Mouse (Mus musculus): ENCODE measurements around the gene Avpi1. TPM values are rescaled to one million over a fixed set of nuclear protein-coding genes. Genes with fewer than 3 reads are reported as not detected.

The Avpi1 gene
- total and polyA plus RNA-seq, 2 experiments = 38.2 to 49.0 TPM

DNA sequence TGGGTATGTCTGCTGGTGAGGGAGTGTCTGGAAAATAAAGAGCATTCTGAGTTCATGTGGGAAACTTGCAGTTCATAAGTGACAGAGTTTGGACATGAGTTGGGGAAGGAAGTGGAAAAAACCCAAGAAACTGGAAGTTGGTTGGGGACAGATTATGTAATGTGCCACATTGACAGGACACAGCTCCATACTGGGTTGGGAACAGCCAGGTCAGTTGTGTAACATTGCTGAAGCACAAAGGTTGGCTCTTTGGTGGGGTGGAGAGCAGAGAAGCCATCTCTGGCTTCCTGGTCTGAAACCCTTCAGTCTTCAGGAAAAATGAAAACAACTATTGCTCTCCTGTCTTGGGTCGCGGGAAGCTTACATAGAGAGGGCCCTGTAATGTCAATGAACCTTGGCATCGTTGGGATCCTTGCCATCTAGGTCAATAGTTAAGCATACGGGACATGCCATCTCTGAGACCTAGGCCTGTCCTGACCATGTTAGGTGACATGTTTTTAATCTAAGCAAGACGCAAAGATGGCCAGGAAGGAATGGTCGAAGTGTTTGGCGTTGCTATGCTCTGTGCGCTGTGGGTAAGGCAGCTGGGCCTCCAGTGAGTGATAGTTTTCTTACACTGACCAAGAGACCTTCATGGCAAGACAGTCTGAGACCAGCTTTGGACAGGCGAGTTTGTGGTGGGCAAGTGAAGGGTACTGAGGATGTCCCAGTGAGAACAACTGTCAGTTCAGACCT is 17.6 kb upstream of the Avpi1 start:
- DNase-seq (ENCODE audit: extremely low read depth, low read depth, low spot score) = peak; percentile 96
- Histone ChIP-seq H3K9ac (ENCODE audit: low read depth, low read length) (peak overlapping the region; percentile 94), H3K36me3 (ENCODE audit: control insufficient read depth, insufficient read depth, low read length) (no peaks in the 10 kb centered on the region), H3K79me2 (ENCODE audit: control insufficient read depth, insufficient read depth, low read length) (no peaks in the 10 kb centered on the region), H3K27me3 (ENCODE audit: control insufficient read depth, insufficient read depth, low read length) (no peaks in the 10 kb centered on the region), H3K4me3 (ENCODE audit: insufficient read depth, low read depth, low read length) (no peak overlapping the region), H3K27ac (replicated peaks; ENCODE audit: insufficient read depth, low read depth, low read length) (peak overlapping the region; percentile 88), H3K4me1 (ENCODE audit: control insufficient read depth, insufficient read depth, low read length) (peaks cover 38% of the 10 kb centered on the region)
- 50% methylated on average over 9 of the region's 9 CpGs for WGBS
- TF ChIP-seq POLR2A (IDR thresholded peaks at IDR 0.05; ENCODE audit: extremely low read depth, insufficient read depth, low read length) (no peak), CTCF (IDR thresholded peaks at IDR 0.05; ENCODE audit: low read depth, low read length) (no peak)

DNA sequence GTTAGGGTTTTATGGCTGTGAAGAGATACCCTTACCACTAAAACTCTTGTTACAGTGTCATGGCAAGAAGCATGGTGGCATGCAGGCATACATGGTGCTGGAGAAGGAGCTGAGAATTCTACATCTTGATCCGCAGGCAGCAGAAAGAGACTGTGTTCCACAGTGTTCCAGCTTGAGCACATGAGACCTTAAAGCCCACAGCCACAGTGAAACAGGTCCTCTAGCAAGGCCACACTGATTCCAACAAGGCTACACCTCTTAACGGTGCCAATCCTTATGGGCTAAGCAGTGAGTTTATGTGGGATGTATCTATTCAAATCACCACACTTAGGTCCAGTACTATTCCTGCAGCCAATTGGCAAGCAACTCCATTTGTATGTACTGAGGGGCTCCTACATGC is 16.9 kb upstream of the Avpi1 start:
- H3K4me1 ChIP-seq (ENCODE audit: control insufficient read depth, insufficient read depth, low read length) = peaks cover 34% of the 10 kb centered on the region
- peak overlapping the region; percentile 79 for H3K27ac ChIP-seq (replicated peaks; ENCODE audit: insufficient read depth, low read depth, low read length)
- no peaks in the 10 kb centered on the region for H3K27me3 ChIP-seq (ENCODE audit: control insufficient read depth, insufficient read depth, low read length)
- 85% methylated on average over 2 of the region's 2 CpGs for WGBS
- H3K79me2 ChIP-seq (ENCODE audit: control insufficient read depth, insufficient read depth, low read length) = no peaks in the 10 kb centered on the region
- H3K36me3 ChIP-seq (ENCODE audit: control insufficient read depth, insufficient read depth, low read length) = no peaks in the 10 kb centered on the region
- TF ChIP-seq POLR2A (IDR thresholded peaks at IDR 0.05; ENCODE audit: extremely low read depth, insufficient read depth, low read length) (no peak), CTCF (IDR thresholded peaks at IDR 0.05; ENCODE audit: low read depth, low read length) (no peak)
- H3K9ac ChIP-seq (ENCODE audit: low read depth, low read length) = no peak overlapping the region
- DNase-seq (ENCODE audit: extremely low read depth, low read depth, low spot score) = no peak
- no peak overlapping the region for H3K4me3 ChIP-seq (ENCODE audit: insufficient read depth, low read depth, low read length)

DNA sequence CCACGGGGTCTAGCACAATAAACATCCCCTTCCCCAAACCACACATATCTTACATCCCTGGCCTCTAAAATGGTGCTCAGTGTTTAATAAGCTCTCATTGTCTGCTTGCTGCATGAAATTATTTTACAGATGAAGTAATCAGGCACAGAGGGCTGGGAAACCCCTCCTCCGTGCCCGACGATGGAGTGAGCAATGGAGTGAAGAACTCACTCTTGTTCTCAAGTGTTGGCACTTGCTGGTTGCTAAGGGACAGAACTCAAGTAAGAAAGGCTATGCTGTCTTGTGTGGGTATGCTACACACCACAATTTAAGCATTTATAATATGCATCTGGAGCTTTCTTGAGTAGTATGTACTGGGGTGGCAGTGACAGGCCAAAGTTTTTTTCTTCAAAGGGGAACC is 16.4 kb upstream of the Avpi1 start:
- Histone ChIP-seq H3K79me2 (ENCODE audit: control insufficient read depth, insufficient read depth, low read length) (no peaks in the 10 kb centered on the region), H3K4me1 (ENCODE audit: control insufficient read depth, insufficient read depth, low read length) (peaks cover 31% of the 10 kb centered on the region), H3K27ac (replicated peaks; ENCODE audit: insufficient read depth, low read depth, low read length) (no peak overlapping the region; the same call in 1 of the 2 replicates), H3K36me3 (ENCODE audit: control insufficient read depth, insufficient read depth, low read length) (no peaks in the 10 kb centered on the region), H3K9ac (ENCODE audit: low read depth, low read length) (no peak overlapping the region), H3K27me3 (ENCODE audit: control insufficient read depth, insufficient read depth, low read length) (no peaks in the 10 kb centered on the region), H3K4me3 (ENCODE audit: insufficient read depth, low read depth, low read length) (no peak overlapping the region)
- TF ChIP-seq CTCF (IDR thresholded peaks at IDR 0.05; ENCODE audit: low read depth, low read length) (no peak), POLR2A (IDR thresholded peaks at IDR 0.05; ENCODE audit: extremely low read depth, insufficient read depth, low read length) (no peak)
- WGBS = 57% methylated on average over 4 of the region's 4 CpGs
- DNase-seq (ENCODE audit: extremely low read depth, low read depth, low spot score) = no peak

DNA sequence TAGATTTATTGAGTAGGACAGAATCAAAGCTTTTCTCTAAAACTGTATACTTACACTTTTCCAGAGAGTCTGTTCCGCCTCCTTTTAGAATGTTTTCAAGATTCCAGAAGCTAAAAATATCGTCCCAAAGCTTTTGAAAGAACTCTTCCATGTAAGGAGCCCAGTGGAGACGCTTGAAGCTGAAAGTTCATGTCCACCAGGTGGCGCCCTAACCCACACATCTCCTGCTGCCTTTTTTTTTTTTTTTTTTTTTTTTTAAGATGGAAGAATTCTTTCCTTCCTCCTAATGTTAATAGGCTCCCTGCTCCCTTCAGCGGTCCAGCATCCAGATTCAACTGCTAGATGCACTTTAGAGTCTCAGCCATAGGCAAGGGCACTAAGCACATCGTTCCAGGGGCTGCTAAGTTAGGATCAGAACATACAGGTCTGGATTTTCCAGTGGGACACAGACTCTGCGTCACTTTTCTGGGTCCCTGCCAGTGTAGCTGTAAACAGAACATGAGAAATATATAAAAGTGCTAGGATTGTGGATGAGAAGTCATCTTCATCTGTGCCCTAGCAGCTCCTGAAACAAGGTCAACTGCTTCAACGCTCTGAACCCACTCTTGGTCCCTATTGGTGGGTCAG is 15.8 kb upstream of the Avpi1 start:
- Histone ChIP-seq H3K27me3 (ENCODE audit: control insufficient read depth, insufficient read depth, low read length) (no peaks in the 10 kb centered on the region), H3K4me1 (ENCODE audit: control insufficient read depth, insufficient read depth, low read length) (peaks cover 28% of the 10 kb centered on the region), H3K27ac (replicated peaks; ENCODE audit: insufficient read depth, low read depth, low read length) (no peak overlapping the region), H3K4me3 (ENCODE audit: insufficient read depth, low read depth, low read length) (no peak overlapping the region), H3K9ac (ENCODE audit: low read depth, low read length) (no peak overlapping the region), H3K79me2 (ENCODE audit: control insufficient read depth, insufficient read depth, low read length) (no peaks in the 10 kb centered on the region), H3K36me3 (ENCODE audit: control insufficient read depth, insufficient read depth, low read length) (no peaks in the 10 kb centered on the region)
- peak; percentile 68 for DNase-seq (ENCODE audit: extremely low read depth, low read depth, low spot score)
- 29% methylated on average over 8 of the region's 8 CpGs for WGBS
- TF ChIP-seq CTCF (IDR thresholded peaks at IDR 0.05; ENCODE audit: low read depth, low read length) = peak; percentile 63
- TF ChIP-seq POLR2A (IDR thresholded peaks at IDR 0.05; ENCODE audit: extremely low read depth, insufficient read depth, low read length) = no peak

DNA sequence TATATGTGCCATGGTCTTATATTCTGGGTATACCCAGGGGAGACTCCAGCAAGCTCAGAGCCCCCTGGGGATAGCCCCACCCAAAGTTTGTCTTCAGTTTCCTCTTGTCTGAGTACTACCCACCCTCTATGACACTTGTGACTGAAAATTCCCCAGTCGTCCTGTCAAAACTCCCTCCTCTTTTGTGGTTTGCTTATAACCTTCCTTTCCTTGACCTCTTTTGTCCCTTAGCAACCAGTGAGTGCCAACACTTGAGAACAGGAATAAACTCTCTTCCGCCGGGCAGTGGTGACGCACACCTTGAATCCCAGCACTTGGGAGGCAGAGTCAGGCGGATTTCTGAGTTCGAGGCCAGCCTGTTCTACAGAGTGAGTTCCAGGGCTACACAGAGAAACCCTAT is 15.2 kb upstream of the Avpi1 start:
- 43% methylated on average over 6 of the region's 6 CpGs for WGBS
- no peaks in the 10 kb centered on the region for H3K27me3 ChIP-seq (ENCODE audit: control insufficient read depth, insufficient read depth, low read length)
- no peaks in the 10 kb centered on the region for H3K36me3 ChIP-seq (ENCODE audit: control insufficient read depth, insufficient read depth, low read length)
- no peaks in the 10 kb centered on the region for H3K79me2 ChIP-seq (ENCODE audit: control insufficient read depth, insufficient read depth, low read length)
- no peak overlapping the region for H3K9ac ChIP-seq (ENCODE audit: low read depth, low read length)
- no peak overlapping the region for H3K27ac ChIP-seq (replicated peaks; ENCODE audit: insufficient read depth, low read depth, low read length)
- no peak for DNase-seq (ENCODE audit: extremely low read depth, low read depth, low spot score)
- H3K4me3 ChIP-seq (ENCODE audit: insufficient read depth, low read depth, low read length) = no peak overlapping the region
- TF ChIP-seq CTCF (IDR thresholded peaks at IDR 0.05; ENCODE audit: low read depth, low read length) (no peak), POLR2A (IDR thresholded peaks at IDR 0.05; ENCODE audit: extremely low read depth, insufficient read depth, low read length) (no peak)
- H3K4me1 ChIP-seq (ENCODE audit: control insufficient read depth, insufficient read depth, low read length) = peaks cover 23% of the 10 kb centered on the region

DNA sequence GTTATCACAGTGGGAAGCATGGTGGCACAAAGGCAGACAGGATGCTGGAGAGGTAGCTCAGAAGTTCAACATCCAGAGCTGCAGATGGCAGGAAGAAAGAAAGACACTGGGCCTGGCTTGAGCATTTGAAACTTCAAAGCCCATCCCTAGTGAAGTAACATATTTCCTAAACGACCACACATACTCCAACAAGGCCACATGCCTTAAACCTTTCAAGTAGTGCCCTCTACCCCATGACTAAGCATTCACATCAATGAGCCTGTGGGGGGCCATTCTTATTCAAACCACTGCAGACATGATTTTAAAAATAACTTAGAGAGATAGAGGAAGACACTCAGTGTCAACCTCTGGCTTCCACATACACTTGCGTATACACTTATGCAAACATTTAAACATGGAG is 13.9 kb upstream of the Avpi1 start:
- TF ChIP-seq POLR2A (IDR thresholded peaks at IDR 0.05; ENCODE audit: extremely low read depth, insufficient read depth, low read length) = no peak
- no peak overlapping the region for H3K9ac ChIP-seq (ENCODE audit: low read depth, low read length)
- no peaks in the 10 kb centered on the region for H3K36me3 ChIP-seq (ENCODE audit: control insufficient read depth, insufficient read depth, low read length)
- H3K4me3 ChIP-seq (ENCODE audit: insufficient read depth, low read depth, low read length) = no peak overlapping the region
- H3K79me2 ChIP-seq (ENCODE audit: control insufficient read depth, insufficient read depth, low read length) = no peaks in the 10 kb centered on the region
- H3K4me1 ChIP-seq (ENCODE audit: control insufficient read depth, insufficient read depth, low read length) = peaks cover 16% of the 10 kb centered on the region
- H3K27ac ChIP-seq (replicated peaks; ENCODE audit: insufficient read depth, low read depth, low read length) = no peak overlapping the region
- DNase-seq (ENCODE audit: extremely low read depth, low read depth, low spot score) = no peak
- no peaks in the 10 kb centered on the region for H3K27me3 ChIP-seq (ENCODE audit: control insufficient read depth, insufficient read depth, low read length)
- WGBS = 92% methylated on average over 2 of the region's 2 CpGs

Data from liver, adult 2 months (tissue).